Mouse (Mus musculus) MEL (cell line): ENCODE results near the gene Has1. TPM values are rescaled to one million over a fixed set of nuclear protein-coding genes. Genes with fewer than 3 reads are reported as not detected.

Experiments
- DNase-seq: peaks from one replicate; pipeline ENCODE4 v3.0.0; 2011; ENCODE audit warnings: low read depth, low spot score
- H3K27ac ChIP-seq: 2 replicates; pipeline ENCODE4 v1.5.1; 2012; ENCODE audit warnings: low read depth, mild to moderate bottlenecking, control low read depth, low read length, moderate library complexity; ENCODE audit not compliant: control insufficient read depth
- H3K27me3 ChIP-seq, 2 experiments: fragments of 150-350 bp in 1 of 2; sonication (generic) in 1 of 2; 2 replicates each; pipeline ENCODE4 v1.6.1; 2012; ENCODE audit warnings: low read length in 2 of 2, mild to moderate bottlenecking in 2 of 2, improper control_type of control experiment in 1 of 2, moderate library complexity in 1 of 2; ENCODE audit not compliant: insufficient read depth in 2 of 2, control insufficient read depth in 1 of 2
- H3K36me3 ChIP-seq, 2 experiments: 2 replicates each; pipeline ENCODE4 v1.6.1; 2012 to 2014; ENCODE audit warnings: low read length in 2 of 2, improper control_type of control experiment in 1 of 2, inconsistent platforms in 1 of 2, mild to moderate bottlenecking in 1 of 2; ENCODE audit not compliant: insufficient read depth in 2 of 2, control insufficient read depth in 1 of 2
- H3K4me1 ChIP-seq, 2 experiments: fragments of 150-350 bp in 1 of 2; sonication (generic) in 1 of 2; 2 replicates each; pipeline ENCODE4 v1.6.1; 2012; ENCODE audit warnings: low read length in 2 of 2, improper control_type of control experiment in 1 of 2, mild to moderate bottlenecking in 1 of 2; ENCODE audit not compliant: insufficient read depth in 2 of 2, control insufficient read depth in 1 of 2
- H3K4me3 ChIP-seq, 2 experiments: fragments of 150-350 bp in 1 of 2; sonication (generic) in 1 of 2; 2 replicates each; pipeline ENCODE4 v1.5.1; 2012; ENCODE audit warnings: low read depth in 2 of 2, low read length in 2 of 2, mild to moderate bottlenecking in 2 of 2, moderate library complexity in 2 of 2, control low read depth in 1 of 2, improper control_type of control experiment in 1 of 2; ENCODE audit not compliant: control insufficient read depth in 1 of 2, insufficient read depth in 1 of 2
- H3K79me2 ChIP-seq: 2 replicates; pipeline ENCODE4 v1.6.1; 2012; ENCODE audit warnings: mild to moderate bottlenecking, low read length, moderate library complexity; ENCODE audit not compliant: control insufficient read depth, poor library complexity, insufficient read depth
- H3K9ac ChIP-seq: 2 replicates; pipeline ENCODE4 v1.6.1; 2012; ENCODE audit warnings: low read depth, mild to moderate bottlenecking, control low read depth, low read length, moderate library complexity; ENCODE audit not compliant: control insufficient read depth, poor library complexity, severe bottlenecking
- H3K9me3 ChIP-seq: fragments of 150-350 bp; sonication (generic); replicated peaks from 2 replicates; pipeline ENCODE4 v1.6.1; 2012; ENCODE audit warnings: mild to moderate bottlenecking, low read length, improper control_type of control experiment, moderate library complexity; ENCODE audit not compliant: insufficient read depth
- ELF1 ChIP-seq: IDR thresholded peaks from 2 replicates; pipeline ENCODE4 v1.6.1; 2014; ENCODE audit warnings: low read depth, mild to moderate bottlenecking, inconsistent platforms, low read length, improper control_type of control experiment, moderate library complexity
- EP300 ChIP-seq, 2 experiments: IDR thresholded peaks; 2 replicates each; pipeline ENCODE4 v1.6.1; 2011; ENCODE audit warnings: improper control_type of control experiment in 2 of 2, low read length in 2 of 2, low read depth in 1 of 2, mild to moderate bottlenecking in 1 of 2
- GABPA ChIP-seq: IDR thresholded peaks from 2 replicates; pipeline ENCODE4 v1.6.1; 2012; ENCODE audit warnings: low read depth, mild to moderate bottlenecking, inconsistent platforms, low read length, improper control_type of control experiment, moderate library complexity
- GATA1 ChIP-seq: IDR thresholded peaks from 2 replicates; pipeline ENCODE4 v1.6.1; 2011; ENCODE audit warnings: low read depth, low read length, improper control_type of control experiment
- HCFC1 ChIP-seq: IDR thresholded peaks from 2 replicates; pipeline ENCODE4 v1.6.1; 2012; ENCODE audit warnings: low read depth, mild to moderate bottlenecking, inconsistent platforms, low read length, improper control_type of control experiment, moderate library complexity
- KAT2A ChIP-seq: conservative IDR thresholded peaks from 2 replicates; pipeline ENCODE4 v1.6.1; 2012; ENCODE audit warnings: low read depth, low read length, improper control_type of control experiment, inconsistent platforms
- MAFK ChIP-seq: IDR thresholded peaks from 2 replicates; pipeline ENCODE4 v1.6.1; 2011; ENCODE audit warnings: low read depth, mild to moderate bottlenecking, low read length, improper control_type of control experiment, borderline replicate concordance
- MAX ChIP-seq: IDR thresholded peaks from 2 replicates; pipeline ENCODE4 v1.6.1; 2011; ENCODE audit warnings: low read length, improper control_type of control experiment
- MAZ ChIP-seq: IDR thresholded peaks from 2 replicates; pipeline ENCODE4 v1.6.1; 2012; ENCODE audit warnings: low read depth, mild to moderate bottlenecking, inconsistent platforms, low read length, improper control_type of control experiment
- MEF2A ChIP-seq: IDR thresholded peaks from 2 replicates; pipeline ENCODE4 v1.6.1; 2014; ENCODE audit warnings: low read depth, mild to moderate bottlenecking, inconsistent platforms, low read length, improper control_type of control experiment; ENCODE audit not compliant: poor library complexity, insufficient replicate concordance, severe bottlenecking; ENCODE audit errors: extremely low read depth
- POLR2A ChIP-seq, 2 experiments: IDR thresholded peaks; 2 replicates each; pipeline ENCODE4 v1.6.1; 2011 to 2012; ENCODE audit warnings: low read length in 2 of 2, mild to moderate bottlenecking in 2 of 2, control low read depth in 1 of 2, improper control_type of control experiment in 1 of 2, low read depth in 1 of 2, moderate library complexity in 1 of 2; ENCODE audit not compliant: control insufficient read depth in 1 of 2, insufficient read depth in 1 of 2, poor library complexity in 1 of 2
- RCOR1 ChIP-seq: IDR thresholded peaks from 2 replicates; pipeline ENCODE4 v1.6.1; 2012; ENCODE audit warnings: low read depth, mild to moderate bottlenecking, inconsistent platforms, low read length, improper control_type of control experiment
- TBP ChIP-seq: IDR thresholded peaks from 2 replicates; pipeline ENCODE4 v1.8.0; 2011; ENCODE audit warnings: low read depth, low read length, improper control_type of control experiment
- TCF12 ChIP-seq: IDR thresholded peaks from 2 replicates; pipeline ENCODE4 v1.6.1; 2014; ENCODE audit warnings: low read depth, mild to moderate bottlenecking, inconsistent platforms, low read length, improper control_type of control experiment, moderate library complexity
- USF1 ChIP-seq: IDR thresholded peaks from 2 replicates; pipeline ENCODE4 v1.6.1; 2014; ENCODE audit warnings: low read depth, mild to moderate bottlenecking, inconsistent platforms, low read length, improper control_type of control experiment, moderate library complexity
- ZKSCAN1 ChIP-seq: IDR thresholded peaks from 2 replicates; pipeline ENCODE4 v1.6.1; 2012; ENCODE audit warnings: low read depth, mild to moderate bottlenecking, inconsistent platforms, low read length, improper control_type of control experiment, moderate library complexity
- polyA plus RNA-seq, 2 experiments: library from polyadenylated mRNA; stranded (reverse) in 1 of 2; unstranded in 1 of 2; fragments of >175 nt in 1 of 2; fragments of >200 nt in 1 of 2; gene quantifications; 2 replicates each; pipeline versions ENCODE4 v1.2.1 to v1.2.4; 2012; ENCODE audit warnings: low replicate concordance in 2 of 2, low read depth in 1 of 2; ENCODE audit not compliant: insufficient read length in 2 of 2, insufficient read depth in 1 of 2, missing spikeins in 1 of 2
- total RNA-seq: library from RNA; depleted of rRNA; stranded (reverse); fragments of 300-350 nt; gene quantifications from 2 replicates; pipeline ENCODE4 v1.2.3, GENCODE M21; 2012

The Has1 gene
- total and polyA plus RNA-seq, 3 experiments, result 0.13 TPM; not detected in 2

GRCm38 (mm10) chr17:17879347-17879746 lies 24.3 kb upstream of the Has1 start:
- Histone ChIP-seq H3K27ac (no peak overlapping the region), H3K79me2 (no peaks in the 10 kb centered on the region), H3K36me3 (peaks cover 0 to 3% of the 10 kb centered on the region in 2 experiments; a peak in 2 of 4 replicates), H3K27me3 (no peaks in the 10 kb centered on the region), H3K4me1 (peaks cover 0 to 3% of the 10 kb centered on the region in 2 experiments; a peak in 1 of 4 replicates), H3K9ac (no peak overlapping the region), H3K4me3 (no peak overlapping the region), H3K9me3 (no peaks in the 10 kb centered on the region)
- peak; percentile 23 for DNase-seq
- peak; percentile 93 for TF ChIP-seq RCOR1
- no peak for TF ChIP-seq POLR2A (IDR thresholded peaks at IDR 0.05; ENCODE audit: control insufficient read depth in 1 of 2, insufficient read depth in 1 of 2, low read depth in 1 of 2, low read length in 2 of 2, poor library complexity in 1 of 2)
- TF ChIP-seq MAFK, result peak; percentile 36; the same call in 1 of the 2 replicates
- no peak for TF ChIP-seq KAT2A
- TF ChIP-seq TCF12, result peak; percentile 87
- TF ChIP-seq GABPA, result no peak
- peak; percentile 82 for TF ChIP-seq GATA1
- no peak for TF ChIP-seq HCFC1
- TF ChIP-seq EP300 (IDR thresholded peaks at IDR 0.05; ENCODE audit: low read depth in 1 of 2, low read length in 2 of 2), result peak; percentile 82 to 84
- TF ChIP-seq ZKSCAN1, result no peak
- TF ChIP-seq USF1, result no peak
- TF ChIP-seq MAX, result no peak

DNA sequence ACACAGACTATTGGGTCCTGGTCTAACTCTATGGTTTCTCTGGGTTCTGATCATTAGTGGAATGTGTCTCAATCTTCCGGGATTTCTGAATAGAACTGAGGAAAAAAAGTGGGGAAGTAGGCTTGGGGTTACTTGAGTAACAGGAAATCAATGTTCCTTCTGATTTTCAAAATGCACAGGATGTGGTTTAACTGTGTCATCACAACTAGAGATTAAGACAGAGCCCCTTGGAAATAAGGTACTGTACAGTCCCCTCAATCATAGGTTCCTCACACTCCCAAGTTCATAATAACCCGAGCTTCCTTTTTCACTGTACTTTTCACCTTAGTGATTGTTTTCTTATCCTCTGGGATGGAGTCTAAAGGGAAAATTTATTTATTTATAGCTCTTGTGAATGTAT lies 16.7 kb upstream of the Has1 start:
- Histone ChIP-seq H3K79me2 (no peaks in the 10 kb centered on the region), H3K36me3 (no peaks in the 10 kb centered on the region; a peak in 1 of 4 replicates), H3K4me3 (no peak overlapping the region), H3K9me3 (no peaks in the 10 kb centered on the region), H3K27ac (no peak overlapping the region), H3K4me1 (no peaks in the 10 kb centered on the region), H3K27me3 (no peaks in the 10 kb centered on the region), H3K9ac (no peak overlapping the region)
- DNase-seq, result no peak
- no peak for TF ChIP-seq MEF2A
- TF ChIP-seq ELF1, result no peak
- 0 out of 4 replicates have a peak, but pooled peaks of 1 of the 2 experiments have one; percentile 23 for TF ChIP-seq EP300 (IDR thresholded peaks at IDR 0.05; ENCODE audit: low read depth in 1 of 2, low read length in 2 of 2)
- no peak for TF ChIP-seq TBP
- TF ChIP-seq MAZ, result no peak
